Mouse (Mus musculus) adrenal gland, adult 8-10 months (tissue): ENCODE data around the gene Mdm1. TPM values are rescaled to one million over a fixed set of nuclear protein-coding genes. Genes with fewer than 3 reads are reported as not detected.
A peak's percentile ranks its signal among the peaks of the same experiment; 100 is the strongest.

Source experiments
- DNase-seq: peaks from one replicate; pipeline ENCODE4 v3.0.0; 2022
- total RNA-seq, 4 experiments: library from RNA; stranded (reverse); gene quantifications; 2 replicates each; pipeline ENCODE4 v1.2.4; 2022

The Mdm1 gene
- total RNA-seq, result 10 to 100 TPM; 11.6 to 15.6 (median 14.0) TPM

DNA sequence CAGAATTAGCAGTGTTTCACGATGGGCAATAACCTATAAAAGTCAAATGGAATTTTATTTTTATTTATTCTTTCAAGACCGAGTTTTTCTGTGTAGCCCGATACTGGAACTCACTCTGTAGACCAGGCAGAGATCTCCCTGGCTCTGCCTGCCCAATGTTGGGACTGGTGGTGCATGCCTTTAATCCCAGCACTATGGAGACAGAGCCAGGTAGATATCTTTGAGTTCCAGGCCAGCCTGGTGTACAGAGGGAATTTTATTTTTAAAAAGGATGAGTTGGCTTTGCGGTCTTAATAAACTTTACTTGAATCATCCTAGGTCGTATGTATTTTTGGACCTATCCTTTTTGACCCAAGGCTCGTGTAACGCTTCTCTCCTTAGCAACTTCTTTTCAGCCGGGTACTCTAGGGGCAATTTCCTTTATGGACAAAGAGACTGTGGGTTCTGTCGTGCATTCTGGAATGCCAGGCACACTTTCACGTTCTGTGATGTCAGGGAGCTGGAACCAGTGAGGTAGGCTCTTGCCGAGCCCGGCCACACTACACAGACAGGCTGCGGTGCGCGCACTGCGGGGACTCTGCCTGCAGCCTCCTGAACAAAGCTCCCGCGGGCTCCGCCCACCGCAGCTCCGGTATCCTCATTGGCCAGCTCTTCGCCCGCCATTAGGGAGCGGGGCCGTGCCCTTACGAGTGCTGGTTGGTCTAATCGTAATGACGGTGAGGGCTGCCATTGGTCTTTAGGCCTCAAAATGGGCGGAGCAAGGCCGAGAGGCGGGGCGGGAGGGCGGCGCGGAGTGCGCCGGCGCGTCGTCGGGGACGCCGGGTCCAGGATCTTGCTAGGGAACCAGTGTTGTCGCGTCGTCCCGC lies at the start of gene Mdm1:
Gene Mdm1 (plus strand): TSS at position 794 of the 866 bp plus-strand sequence.
- DNase-seq, result peak; percentile 98

DNA sequence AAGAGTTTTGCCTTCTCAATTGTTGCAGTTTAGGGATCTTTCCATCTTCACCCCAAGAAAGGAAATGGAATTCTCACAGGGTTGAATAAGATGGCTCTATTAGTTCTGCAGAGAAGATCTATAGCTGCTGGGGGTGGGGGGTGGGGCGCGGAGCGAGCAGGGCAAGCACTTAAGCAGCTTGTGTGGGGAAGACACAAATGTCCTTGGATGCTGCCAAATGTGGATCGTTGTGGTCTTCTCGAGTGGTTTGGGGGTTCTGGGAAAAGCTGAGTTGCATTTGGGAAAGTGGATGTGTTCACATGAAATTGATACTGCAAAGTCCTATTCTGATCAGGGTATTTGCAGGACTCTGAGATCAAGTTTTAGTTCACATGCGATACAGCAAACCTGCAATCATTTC lies 48.9 kb upstream of the Mdm1 start:
- no peak for DNase-seq

DNA sequence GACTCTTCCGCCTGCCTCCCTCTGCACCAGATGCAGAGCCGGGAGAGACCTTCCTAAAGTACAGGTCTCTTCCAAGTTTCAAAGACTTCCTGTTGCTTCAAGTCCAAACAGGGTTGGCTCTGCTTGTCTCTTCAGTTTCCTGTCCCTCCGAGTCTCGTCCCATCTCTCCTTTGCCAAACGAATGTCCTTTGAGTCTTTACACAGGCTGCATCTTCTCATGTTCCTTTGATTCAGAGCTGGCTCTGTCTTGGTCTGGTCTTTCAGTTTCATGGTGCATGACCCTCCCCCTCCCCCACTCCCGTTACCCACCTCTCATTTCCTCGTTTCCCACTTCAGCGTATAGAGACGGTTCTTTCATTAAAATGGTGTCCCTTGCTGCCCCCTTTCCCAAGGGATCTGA lies 47.9 kb upstream of the Mdm1 start:
- DNase-seq, result no peak

GRCm38 (mm10) chr10:118094853-118095252 lies 46.8 kb upstream of the Mdm1 start:
- DNase-seq, result no peak

GRCm38 (mm10) chr10:118096223-118096622 lies 45.4 kb upstream of the Mdm1 start:
- no peak for DNase-seq

- DNase-seq, result no peak
Measured at GRCm38 (mm10) chr10:118097898-118098297, 43.7 kb upstream of the Mdm1 start.

DNA sequence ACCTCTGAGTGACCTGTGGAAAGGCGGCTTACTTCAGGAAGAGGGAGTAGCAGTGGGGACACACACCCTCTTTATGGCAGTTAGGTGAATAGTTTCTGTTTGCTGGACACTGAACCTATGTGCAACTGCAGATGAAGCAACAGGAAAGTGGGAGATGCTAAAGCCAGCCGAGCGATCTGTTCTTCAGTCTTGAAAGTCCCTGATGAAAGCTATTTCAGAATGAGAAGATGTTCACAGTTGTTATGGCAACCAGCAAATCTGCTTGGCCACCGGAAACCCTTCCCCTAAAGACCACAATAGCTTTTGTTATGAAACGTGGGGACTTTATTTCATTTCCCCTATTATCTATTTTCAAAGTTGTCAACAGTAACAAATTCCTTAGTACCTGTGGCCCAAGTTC lies 41.0 kb upstream of the Mdm1 start:
- DNase-seq, result no peak

DNA sequence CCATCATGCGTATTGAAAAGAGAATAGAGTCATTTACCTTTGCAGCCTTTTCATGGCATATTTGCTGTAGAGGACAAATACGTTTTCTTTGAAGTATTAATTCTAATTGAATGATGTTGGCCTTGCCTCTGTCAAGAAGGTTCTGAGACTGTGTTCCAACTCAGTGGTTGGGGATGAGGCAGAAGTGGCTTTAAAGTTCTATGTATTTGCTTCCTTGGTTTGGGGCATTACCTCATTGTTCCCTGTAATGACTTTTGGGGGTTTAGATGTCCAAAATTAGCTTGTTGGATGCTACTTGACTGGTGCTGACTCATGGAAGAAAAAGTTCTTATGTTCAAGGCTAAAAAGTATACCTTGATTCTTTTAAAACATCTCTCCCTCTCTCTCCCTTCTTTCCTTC lies 40.6 kb upstream of the Mdm1 start:
- no peak for DNase-seq

GRCm38 (mm10) chr10:118103020-118103666 lies 38.5 kb upstream of the Mdm1 start:
- peak; percentile 89 for DNase-seq

DNA sequence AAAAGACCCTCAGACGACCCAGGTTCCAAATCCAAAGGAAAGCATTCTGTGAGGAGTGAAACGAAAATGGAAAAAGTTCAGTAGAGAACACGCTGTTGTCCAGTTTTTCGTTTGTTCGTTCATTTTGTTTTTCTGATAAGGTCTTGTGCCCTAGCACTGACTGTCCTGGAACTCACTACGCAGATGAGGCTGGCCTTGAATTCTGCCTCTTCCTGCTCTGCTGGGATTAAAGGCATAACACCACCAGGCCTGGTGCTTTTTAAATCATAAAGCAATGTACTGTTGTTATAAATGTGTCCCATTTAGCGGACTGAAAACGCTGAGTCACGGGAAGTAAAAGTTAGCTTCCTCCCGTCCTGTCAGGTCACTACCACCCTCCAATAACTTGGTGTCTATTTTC lies 37.7 kb upstream of the Mdm1 start:
- no peak for DNase-seq

GRCm38 (mm10) chr10:118107031-118107430 lies 34.6 kb upstream of the Mdm1 start:
- DNase-seq, result no peak

- peak; percentile 50 for DNase-seq
Measured at GRCm38 (mm10) chr10:118110006-118110920, 31.3 kb upstream of the Mdm1 start.

- no peak for DNase-seq
Measured at GRCm38 (mm10) chr10:118110921-118111301, 30.7 kb upstream of the Mdm1 start.

DNA sequence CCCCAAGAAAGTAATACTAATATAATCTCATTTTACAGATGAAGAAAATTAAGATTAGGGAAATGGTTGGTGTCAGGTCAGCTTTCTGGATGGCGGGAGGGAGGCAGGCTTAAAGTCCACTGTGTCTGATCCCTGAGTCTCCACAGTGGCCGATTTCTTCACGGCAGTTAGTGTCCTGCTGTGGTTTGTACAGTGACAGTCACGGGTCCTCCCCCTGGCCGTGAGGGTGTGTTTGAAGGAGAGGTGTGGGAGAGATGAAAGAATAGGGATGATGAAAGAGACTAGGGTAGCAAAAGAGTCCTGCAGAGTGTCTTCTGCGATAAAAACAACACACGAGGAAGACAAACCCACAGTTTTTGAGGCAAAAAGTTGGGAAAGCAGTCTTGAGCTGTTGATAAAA lies 30.0 kb upstream of the Mdm1 start:
- DNase-seq, result no peak

DNA sequence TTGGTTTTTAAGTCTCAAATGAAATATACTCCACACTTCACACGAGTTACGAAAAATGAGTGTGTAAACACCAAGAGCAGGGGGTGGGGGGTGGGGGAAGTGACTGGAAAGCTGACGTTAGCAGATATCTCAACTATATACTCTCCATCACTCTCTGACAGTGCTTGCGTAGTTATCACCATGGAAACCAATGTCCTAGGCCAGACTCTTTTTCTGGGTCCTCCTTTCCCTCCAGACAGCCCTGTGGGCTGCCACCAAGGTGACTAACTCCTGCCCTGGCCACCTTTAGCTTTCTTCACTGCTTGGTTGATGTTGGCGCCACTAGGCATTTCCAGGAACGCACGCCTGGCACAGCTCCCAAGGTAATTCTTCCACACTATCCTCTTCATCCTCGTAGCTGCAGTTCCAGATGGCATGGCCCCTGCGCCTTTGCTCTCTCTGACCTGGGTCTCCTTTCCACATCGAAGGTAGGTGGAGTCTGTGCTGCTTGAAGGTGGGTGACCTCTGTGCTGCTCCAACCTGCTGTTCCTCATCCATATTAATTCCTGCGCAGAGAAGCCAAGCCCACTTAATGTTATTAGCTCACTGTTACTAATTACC lies 29.2 kb upstream of the Mdm1 start:
- no peak for DNase-seq

DNA sequence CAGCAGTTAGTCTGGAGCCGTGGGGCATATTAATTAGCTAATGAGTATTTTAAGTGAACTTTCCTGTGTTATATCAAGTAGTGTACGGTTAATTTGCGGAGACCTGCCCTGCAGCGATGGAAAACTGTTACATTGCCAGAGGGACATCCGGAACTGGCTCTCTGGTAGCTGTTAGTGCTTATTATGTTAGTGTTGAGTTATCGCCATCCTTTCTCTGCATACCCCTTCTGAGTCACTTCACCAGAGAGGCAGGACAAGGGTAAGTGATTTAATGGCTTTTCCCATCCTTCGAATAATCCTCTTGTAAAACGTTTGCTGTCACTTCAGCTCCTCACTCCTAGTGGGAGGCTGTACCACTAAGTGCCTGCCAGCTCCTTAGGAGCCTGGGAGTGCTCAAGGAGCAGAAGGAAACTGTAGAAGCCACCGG lies 28.3 kb upstream of the Mdm1 start:
- DNase-seq, result no peak

- no peak for DNase-seq
Measured at GRCm38 (mm10) chr10:118114271-118114670, 27.3 kb upstream of the Mdm1 start.

DNA sequence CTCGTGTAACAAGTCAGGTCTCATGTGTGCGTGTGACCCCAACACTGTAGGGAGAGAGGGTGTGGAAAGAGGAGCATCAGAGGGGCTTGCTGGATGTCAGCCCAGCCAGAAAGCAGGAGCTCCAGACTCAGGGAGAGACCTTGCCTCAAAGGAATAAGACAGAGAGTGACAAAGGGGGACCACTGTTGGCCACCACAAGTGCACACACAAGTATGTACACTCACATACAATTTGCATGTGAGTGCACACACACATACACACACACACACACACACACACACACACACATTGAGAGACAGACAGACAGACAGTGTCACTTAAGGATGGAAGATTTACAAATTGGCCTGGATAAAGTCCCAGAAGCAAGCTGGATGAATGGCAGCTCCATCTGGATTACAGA lies 25.2 kb upstream of the Mdm1 start:
- no peak for DNase-seq

- DNase-seq, result no peak
Measured at GRCm38 (mm10) chr10:118121047-118121936, 20.3 kb upstream of the Mdm1 start.

GRCm38 (mm10) chr10:118121937-118122285 lies 19.7 kb upstream of the Mdm1 start:
- no peak for DNase-seq

GRCm38 (mm10) chr10:118122441-118123162 lies 19.0 kb upstream of the Mdm1 start:
- no peak for DNase-seq
